Mouse (Mus musculus): Measurements from ENCODE around the gene Ribc1. TPM values are rescaled to one million over a fixed set of nuclear protein-coding genes. Genes with fewer than 3 reads are reported as not detected.

Ribc1 gene
- polyA plus RNA-seq, 1 experiment = 1.7 TPM

GRCm38 (mm10) chrX:152015752-152016150 is 344 bp downstream of the Ribc1 start:
- Histone ChIP-seq H3K4me1 (ENCODE audit: control insufficient read depth, insufficient read depth, low read length) (no peaks in the 10 kb centered on the region; the same call in 1 of the 2 replicates), H3K4me3 (replicated peaks; ENCODE audit: control insufficient read depth, low read depth, low read length) (peak overlapping the region; percentile 74), H3K27ac (ENCODE audit: control insufficient read depth, insufficient read depth, low read depth, low read length, poor library complexity) (peak overlapping the region; percentile 68)
- 12% methylated on average over 11 of the region's 11 CpGs for WGBS
- no peak for TF ChIP-seq CTCF (IDR thresholded peaks at IDR 0.05; ENCODE audit: control insufficient read depth, insufficient read depth, low read length)
- no peak for TF ChIP-seq POLR2A (IDR thresholded peaks at IDR 0.05; ENCODE audit: borderline replicate concordance, control insufficient read depth, low read depth, low read length)

- no peak overlapping the region for H3K4me3 ChIP-seq (replicated peaks; ENCODE audit: control insufficient read depth, low read depth, low read length)
- TF ChIP-seq CTCF (IDR thresholded peaks at IDR 0.05; ENCODE audit: control insufficient read depth, insufficient read depth, low read length) = no peak
- no peak for TF ChIP-seq POLR2A (IDR thresholded peaks at IDR 0.05; ENCODE audit: borderline replicate concordance, control insufficient read depth, low read depth, low read length)
- 38% methylated on average over 1 of the region's 1 CpGs for WGBS
- H3K4me1 ChIP-seq (ENCODE audit: control insufficient read depth, insufficient read depth, low read length) = no peaks in the 10 kb centered on the region
- H3K27ac ChIP-seq (ENCODE audit: control insufficient read depth, insufficient read depth, low read depth, low read length, poor library complexity) = no peak overlapping the region
Measured at GRCm38 (mm10) chrX:152007863-152008262, 8.2 kb downstream of the Ribc1 start.

GRCm38 (mm10) chrX:152002865-152003264 is 13.2 kb downstream of the Ribc1 start:
- Histone ChIP-seq H3K4me3 (replicated peaks; ENCODE audit: control insufficient read depth, low read depth, low read length) (no peak overlapping the region), H3K4me1 (ENCODE audit: control insufficient read depth, insufficient read depth, low read length) (no peaks in the 10 kb centered on the region; the same call in 1 of the 2 replicates), H3K27ac (ENCODE audit: control insufficient read depth, insufficient read depth, low read depth, low read length, poor library complexity) (no peak overlapping the region)
- 28% methylated on average over 2 of the region's 2 CpGs for WGBS
- TF ChIP-seq CTCF (IDR thresholded peaks at IDR 0.05; ENCODE audit: control insufficient read depth, insufficient read depth, low read length) = no peak
- TF ChIP-seq POLR2A (IDR thresholded peaks at IDR 0.05; ENCODE audit: borderline replicate concordance, control insufficient read depth, low read depth, low read length) = no peak

GRCm38 (mm10) chrX:152001737-152002710 is 14.1 kb downstream of the Ribc1 start, which contains the start of gene Hsd17b10:
Gene Hsd17b10 (plus strand): TSS chrX:152001845.
- Histone ChIP-seq H3K4me1 (ENCODE audit: control insufficient read depth, insufficient read depth, low read length) (no peaks in the 10 kb centered on the region; the same call in 1 of the 2 replicates), H3K27ac (ENCODE audit: control insufficient read depth, insufficient read depth, low read depth, low read length, poor library complexity) (peak within 1 kb of the TSS; percentile 42), H3K4me3 (replicated peaks; ENCODE audit: control insufficient read depth, low read depth, low read length) (peak within 1 kb of the TSS; percentile 98)
- 16% methylated on average over 38 of the region's 41 CpGs for WGBS
- TF ChIP-seq CTCF (IDR thresholded peaks at IDR 0.05; ENCODE audit: control insufficient read depth, insufficient read depth, low read length) (no peak), POLR2A (IDR thresholded peaks at IDR 0.05; ENCODE audit: borderline replicate concordance, control insufficient read depth, low read depth, low read length) (peak; percentile 65)

GRCm38 (mm10) chrX:152001182-152001684 is 14.9 kb downstream of the Ribc1 start:
- TF ChIP-seq POLR2A (IDR thresholded peaks at IDR 0.05; ENCODE audit: borderline replicate concordance, control insufficient read depth, low read depth, low read length) = no peak
- no peak for TF ChIP-seq CTCF (IDR thresholded peaks at IDR 0.05; ENCODE audit: control insufficient read depth, insufficient read depth, low read length)

GRCm38 (mm10) chrX:151999006-151999710 is 16.9 kb downstream of the Ribc1 start:
- no peak for TF ChIP-seq CTCF (IDR thresholded peaks at IDR 0.05; ENCODE audit: control insufficient read depth, insufficient read depth, low read length)
- TF ChIP-seq POLR2A (IDR thresholded peaks at IDR 0.05; ENCODE audit: borderline replicate concordance, control insufficient read depth, low read depth, low read length) = no peak
- 75% methylated on average over 4 of the region's 4 CpGs for WGBS

More at GRCm38 (mm10) chrX:152001182-152001684, 14.9 kb downstream of the Ribc1 start:
- H3K4me3 ChIP-seq (replicated peaks; ENCODE audit: control insufficient read depth, low read depth, low read length) = peak overlapping the region; percentile 98
- no peak overlapping the region for H3K27ac ChIP-seq (ENCODE audit: control insufficient read depth, insufficient read depth, low read depth, low read length, poor library complexity)
- no peaks in the 10 kb centered on the region; the same call in 1 of the 2 replicates for H3K4me1 ChIP-seq (ENCODE audit: control insufficient read depth, insufficient read depth, low read length)
- WGBS = 20% methylated on average over 9 of the region's 9 CpGs

More at GRCm38 (mm10) chrX:151999006-151999710, 16.9 kb downstream of the Ribc1 start:
- no peak overlapping the region for H3K4me3 ChIP-seq (replicated peaks; ENCODE audit: control insufficient read depth, low read depth, low read length)
- H3K27ac ChIP-seq (ENCODE audit: control insufficient read depth, insufficient read depth, low read depth, low read length, poor library complexity) = no peak overlapping the region
- H3K4me1 ChIP-seq (ENCODE audit: control insufficient read depth, insufficient read depth, low read length) = no peaks in the 10 kb centered on the region; the same call in 1 of the 2 replicates

Other genes starting within 250 kb of the Ribc1 start
- gene Huwe1, start 215.5 kb downstream of the Ribc1 start, polyA plus RNA-seq (2011; ENCODE audit: insufficient read depth, insufficient read length, low replicate concordance, missing spikeins) = 38.6 and 63.3 TPM in 2 replicates
- 15.7 and 36.2 TPM in 2 replicates for gene Hsd17b10, start 14.4 kb downstream of the Ribc1 start, polyA plus RNA-seq (2011; ENCODE audit: insufficient read depth, insufficient read length, low replicate concordance, missing spikeins)
- 84.5 and 111 TPM in 2 replicates for gene Smc1a, start 133 bp upstream of the Ribc1 start, polyA plus RNA-seq (2011; ENCODE audit: insufficient read depth, insufficient read length, low replicate concordance, missing spikeins)
- 3.6 and 4.4 TPM in 2 replicates for gene Iqsec2, start 128.0 kb upstream of the Ribc1 start, polyA plus RNA-seq (2011; ENCODE audit: insufficient read depth, insufficient read length, low replicate concordance, missing spikeins)
- 24.7 and 37.5 TPM in 2 replicates for gene Kdm5c, start 216.7 kb upstream of the Ribc1 start, polyA plus RNA-seq (2011; ENCODE audit: insufficient read depth, insufficient read length, low replicate concordance, missing spikeins)

Data from bone marrow, adult 2 months (tissue).